Mouse (Mus musculus) layer of hippocampus, postnatal 10 days (tissue): ENCODE results near the gene Pheta1. TPM values are rescaled to one million over a fixed set of nuclear protein-coding genes. Genes with fewer than 3 reads are reported as not detected.

Experiments
- DNase-seq, 2 experiments: peaks; one replicate each; pipeline ENCODE4 v3.0.0; 2021; ENCODE audit warnings: low spot score in 2 of 2
- total RNA-seq, 2 experiments: library from RNA; stranded (reverse); gene quantifications; 2 replicates each; pipeline ENCODE4 v1.2.3; 2021

Pheta1 gene
- total RNA-seq, 2 experiments from 2014 or later: 12.1 to 12.2 TPM

GRCm38 (mm10) chr5:121824121-121824520 lies 24.7 kb upstream of the Pheta1 start:
- DNase-seq: no peak

- no peak for DNase-seq
These were observed 23.2 kb upstream of the Pheta1 start for GRCm38 (mm10) chr5:121825606-121826005.

GRCm38 (mm10) chr5:121827876-121828275 lies 20.9 kb upstream of the Pheta1 start:
- no peak for DNase-seq

GRCm38 (mm10) chr5:121828491-121829432 lies 20.0 kb upstream of the Pheta1 start:
- DNase-seq: peak; percentile 42 to 57

- no peak for DNase-seq
These were observed 17.7 kb upstream of the Pheta1 start for GRCm38 (mm10) chr5:121831002-121831601.

GRCm38 (mm10) chr5:121832376-121833155 lies 16.2 kb upstream of the Pheta1 start:
- DNase-seq: no peak

- DNase-seq: no peak
These were observed 15.6 kb upstream of the Pheta1 start for GRCm38 (mm10) chr5:121833159-121833558.

- DNase-seq: no peak
These were observed 15.1 kb upstream of the Pheta1 start for GRCm38 (mm10) chr5:121833572-121834240.

- DNase-seq: no peak
These were observed 14.6 kb upstream of the Pheta1 start for GRCm38 (mm10) chr5:121834241-121834606.

- no peak for DNase-seq
These were observed 13.6 kb upstream of the Pheta1 start for GRCm38 (mm10) chr5:121834991-121835747.

- no peak for DNase-seq
These were observed 12.7 kb upstream of the Pheta1 start for GRCm38 (mm10) chr5:121835949-121836691.

GRCm38 (mm10) chr5:121836692-121837415 lies 11.9 kb upstream of the Pheta1 start:
- DNase-seq: peak; percentile 79 to 85

GRCm38 (mm10) chr5:121837441-121838340 lies 11.1 kb upstream of the Pheta1 start, which contains the start of gene Sh2b3:
Gene Sh2b3 (minus strand): TSS chr5:121837646.
- DNase-seq: peak in 1 of 2 experiments; percentile 46

- peak; percentile 49 to 50 for DNase-seq
These were observed 10.2 kb upstream of the Pheta1 start for GRCm38 (mm10) chr5:121838341-121839127.

- DNase-seq: no peak
These were observed 9.7 kb upstream of the Pheta1 start for GRCm38 (mm10) chr5:121839128-121839473.

GRCm38 (mm10) chr5:121841516-121841915 lies 7.3 kb upstream of the Pheta1 start:
- DNase-seq: no peak

- no peak for DNase-seq
These were observed 6.8 kb upstream of the Pheta1 start for GRCm38 (mm10) chr5:121841973-121842372.
